Mouse (Mus musculus): ENCODE measurements around the gene Nme7.

GRCm38 (mm10) chr1:164384972-164385371, 81.1 kb downstream of the Nme7 start:
- no peak for TF ChIP-seq FLI1 (IDR thresholded peaks at IDR 0.05; ENCODE audit: low read length)
- no peak for TF ChIP-seq GATA1 (IDR thresholded peaks at IDR 0.05; ENCODE audit: borderline replicate concordance, low read length)
